Mouse (Mus musculus) monocyte, adult 5-6 weeks (primary cell): Measurements from ENCODE around the gene Runx2. TPM values are rescaled to one million over a fixed set of nuclear protein-coding genes. Genes with fewer than 3 reads are reported as not detected.

Experiments
- ATAC-seq: fragments of 153-309, 156-312 bp; replicated peaks from 2 replicates; pipeline ENCODE4 v1.8.0; 2017; ENCODE audit warnings: mild to moderate bottlenecking; ENCODE audit not compliant: low TSS enrichment, insufficient number of reproducible peaks, severe bottlenecking, poor library complexity, low FRiP score
- total RNA-seq: library from RNA; stranded (forward); fragments of 200-1000, 200-491, 200-594 nt; gene quantifications from 3 replicates; pipeline ENCODE4 v1.2.3, GENCODE M21; 2017

Runx2 gene
- total RNA-seq, 1 experiment from 2014 or later = 16.8 TPM

- no peak for ATAC-seq
These were observed 340.3 kb downstream of the Runx2 start for GRCm38 (mm10) chr17:44474280-44474679.

- no peak for ATAC-seq
These were observed 341.9 kb downstream of the Runx2 start for GRCm38 (mm10) chr17:44472695-44473094.

GRCm38 (mm10) chr17:44463679-44464078 is 350.9 kb downstream of the Runx2 start:
- 0 out of 2 replicates have a peak, but pooled peaks have one; percentile 27 for ATAC-seq

- ATAC-seq = no peak
These were observed 354.4 kb downstream of the Runx2 start for GRCm38 (mm10) chr17:44460156-44460555.

- ATAC-seq = no peak
These were observed 355.6 kb downstream of the Runx2 start for GRCm38 (mm10) chr17:44459029-44459428.

GRCm38 (mm10) chr17:44456696-44457095 is 357.9 kb downstream of the Runx2 start:
- ATAC-seq = no peak

- peak; percentile 68 for ATAC-seq
These were observed 358.7 kb downstream of the Runx2 start for GRCm38 (mm10) chr17:44455681-44456600.

GRCm38 (mm10) chr17:44449915-44450471 is 364.6 kb downstream of the Runx2 start:
- ATAC-seq = no peak

Other genes starting within 250 kb of the Runx2 start
- 4.9 to 9.2 TPM (median 7.2 TPM) in 3 replicates for gene Supt3, start 37.6 kb downstream of the Runx2 start, total RNA-seq